Mouse (Mus musculus) heart, embryonic 16.5 days (tissue): ENCODE results near the gene Tesk2. TPM values are rescaled to one million over a fixed set of nuclear protein-coding genes. Genes with fewer than 3 reads are reported as not detected.
"Not testable (repeated sequence)": the region's sequence is repeated elsewhere in the genome, so short reads cannot be mapped to it uniquely, and the experiment has no call there.

Experiments used
- ATAC-seq: fragments of 200-750 bp; cut with Nextera tagmentation; replicated peaks from 2 replicates; pipeline ENCODE4 v1.8.0; 2017; ENCODE audit warnings: moderate number of reproducible peaks; ENCODE audit not compliant: insufficient read depth, low FRiP score; ENCODE audit errors: extremely low read depth
- H3K27ac ChIP-seq: fragments of 300-500 bp; sonication (generic); 2 replicates; pipeline ENCODE4 v1.5.1; 2014; ENCODE audit warnings: mild to moderate bottlenecking, low read length, control low read depth, moderate library complexity
- H3K27me3 ChIP-seq: fragments of 300-500 bp; sonication (generic); 2 replicates; pipeline ENCODE4 v1.6.1; 2014; ENCODE audit warnings: low read length, mixed read lengths; ENCODE audit not compliant: control insufficient read depth, insufficient read depth
- H3K36me3 ChIP-seq: fragments of 300-500 bp; sonication (generic); 2 replicates; pipeline ENCODE4 v1.6.1; 2014; ENCODE audit not compliant: control insufficient read depth, insufficient read depth
- H3K4me1 ChIP-seq: fragments of 300-500 bp; sonication (generic); 2 replicates; pipeline ENCODE4 v1.6.1; 2014; ENCODE audit warnings: low read length, mixed read lengths; ENCODE audit not compliant: control insufficient read depth, insufficient read depth
- H3K4me2 ChIP-seq: fragments of 300-500 bp; sonication (generic); 2 replicates; pipeline ENCODE4 v1.6.1; 2014; ENCODE audit warnings: low read depth, mild to moderate bottlenecking, control low read depth, low read length
- H3K4me3 ChIP-seq: fragments of 300-500 bp; sonication (generic); 2 replicates; pipeline ENCODE4 v1.5.1; 2014; ENCODE audit warnings: mild to moderate bottlenecking, control low read depth, low read length
- H3K9ac ChIP-seq: fragments of 300-500 bp; sonication (generic); 2 replicates; pipeline ENCODE4 v1.6.1; 2014; ENCODE audit warnings: low read length, control low read depth
- H3K9me3 ChIP-seq: fragments of 300-500 bp; sonication (generic); replicated peaks from 2 replicates; pipeline ENCODE4 v1.6.1; 2016; ENCODE audit warnings: low read length; ENCODE audit not compliant: control insufficient read depth
- WGBS: fragments of 180-500 bp; shearing (Covaris S2); extraction: QIAGEN DNeasy Blood & Tissue Kit; methylation state at CpG from one replicate; pipeline ENCODE4 v1.1.7; 2014; 5-methylcytosine and 5-hydroxymethylcytosine counted together
- polyA plus RNA-seq: library from polyadenylated mRNA; unstranded; fragments of >200 nt; fragmentation: Nextera tagmentation; extraction: Ambion mirVana; gene quantifications from 2 replicates; pipeline ENCODE4 v1.2.1, GENCODE M21; 2015

The Tesk2 gene
- 3.3 and 3.6 TPM in 2 replicates for polyA plus RNA-seq

GRCm38 (mm10) chr4:116720343-116721097, at the start of gene Tesk2:
Gene Tesk2 (plus strand): TSS chr4:116720948.
- H3K4me3 ChIP-seq, result peak within 1 kb of the TSS; percentile 99
- H3K4me1 ChIP-seq, result peaks cover 13% of the 10 kb centered on the region
- peak within 1 kb of the TSS; percentile 97 for H3K4me2 ChIP-seq
- no peaks in the 10 kb centered on the region for H3K36me3 ChIP-seq
- no peaks in the 10 kb centered on the region for H3K27me3 ChIP-seq
- peak within 1 kb of the TSS; percentile 91 for H3K27ac ChIP-seq
- WGBS, result under 1% methylated on average over 34 of the region's 34 CpGs
- ATAC-seq, result peak; percentile 97
- peak within 1 kb of the TSS; percentile 94 for H3K9ac ChIP-seq
- no peaks in the 10 kb centered on the region for H3K9me3 ChIP-seq

- 39% methylated on average over 2 of the region's 2 CpGs for WGBS
- Histone ChIP-seq H3K36me3 (no peaks in the 10 kb centered on the region), H3K9me3 (no peaks in the 10 kb centered on the region)
These were observed 48.0 kb upstream of the Tesk2 start for GRCm38 (mm10) chr4:116672785-116673184.

GRCm38 (mm10) chr4:116674761-116675160, 46.0 kb upstream of the Tesk2 start:
- not testable (repeated sequence) for H3K9ac ChIP-seq, ATAC-seq, H3K4me1 ChIP-seq, H3K9me3 ChIP-seq, H3K4me3 ChIP-seq, H3K27me3 ChIP-seq, H3K36me3 ChIP-seq, H3K27ac ChIP-seq, H3K4me2 ChIP-seq
- WGBS, result 93% methylated on average over 6 of the region's 6 CpGs

More at GRCm38 (mm10) chr4:116672785-116673184, 48.0 kb upstream of the Tesk2 start:
- no peak overlapping the region for H3K4me3 ChIP-seq
- no peak overlapping the region for H3K9ac ChIP-seq
- H3K4me1 ChIP-seq, result no peaks in the 10 kb centered on the region
- ATAC-seq, result no peak
- H3K27ac ChIP-seq, result no peak overlapping the region
- H3K4me2 ChIP-seq, result no peak overlapping the region
- no peaks in the 10 kb centered on the region for H3K27me3 ChIP-seq

GRCm38 (mm10) chr4:116676027-116676426, 44.7 kb upstream of the Tesk2 start:
- no peak overlapping the region for H3K9ac ChIP-seq
- H3K4me2 ChIP-seq, result no peak overlapping the region
- H3K4me1 ChIP-seq, result no peaks in the 10 kb centered on the region
- ATAC-seq, result no peak
- no peak overlapping the region for H3K4me3 ChIP-seq
- H3K27me3 ChIP-seq, result no peaks in the 10 kb centered on the region
- H3K36me3 ChIP-seq, result no peaks in the 10 kb centered on the region
- no peak overlapping the region for H3K27ac ChIP-seq
- 72% methylated on average over 3 of the region's 3 CpGs for WGBS
- H3K9me3 ChIP-seq, result no peaks in the 10 kb centered on the region

- no peak overlapping the region for H3K27ac ChIP-seq
- ATAC-seq, result no peak
- H3K27me3 ChIP-seq, result no peaks in the 10 kb centered on the region
- no peak overlapping the region for H3K4me2 ChIP-seq
- H3K36me3 ChIP-seq, result no peaks in the 10 kb centered on the region
- no peaks in the 10 kb centered on the region for H3K4me1 ChIP-seq
- WGBS, result 64% methylated on average over 1 of the region's 1 CpGs
- no peaks in the 10 kb centered on the region for H3K9me3 ChIP-seq
- H3K9ac ChIP-seq, result no peak overlapping the region
- H3K4me3 ChIP-seq, result no peak overlapping the region
These were observed 42.9 kb upstream of the Tesk2 start for GRCm38 (mm10) chr4:116677808-116678207.

GRCm38 (mm10) chr4:116679141-116679540, 41.6 kb upstream of the Tesk2 start:
- Histone ChIP-seq H3K27ac (no peak overlapping the region), H3K36me3 (no peaks in the 10 kb centered on the region), H3K9ac (no peak overlapping the region), H3K4me2 (no peak overlapping the region), H3K27me3 (no peaks in the 10 kb centered on the region), H3K4me3 (no peak overlapping the region), H3K4me1 (no peaks in the 10 kb centered on the region), H3K9me3 (no peaks in the 10 kb centered on the region)
- 54% methylated on average over 5 of the region's 5 CpGs for WGBS
- no peak for ATAC-seq

- ATAC-seq, H3K27ac ChIP-seq, H3K4me1 ChIP-seq, H3K9ac ChIP-seq, H3K27me3 ChIP-seq, H3K4me3 ChIP-seq, H3K36me3 ChIP-seq, H3K4me2 ChIP-seq, H3K9me3 ChIP-seq: not testable (repeated sequence)
- 92% methylated on average over 4 of the region's 4 CpGs for WGBS
These were observed 40.2 kb upstream of the Tesk2 start for GRCm38 (mm10) chr4:116680521-116680920.

- H3K9ac ChIP-seq, result no peak overlapping the region
- H3K36me3 ChIP-seq, result peaks cover 12% of the 10 kb centered on the region
- no peak overlapping the region for H3K4me2 ChIP-seq
- no peaks in the 10 kb centered on the region for H3K27me3 ChIP-seq
- peaks cover 18% of the 10 kb centered on the region for H3K4me1 ChIP-seq
- H3K27ac ChIP-seq, result no peak overlapping the region
- no peak overlapping the region for H3K4me3 ChIP-seq
- ATAC-seq, result no peak
- 64% methylated on average over 4 of the region's 4 CpGs for WGBS
- H3K9me3 ChIP-seq, result no peaks in the 10 kb centered on the region
These were observed 36.8 kb upstream of the Tesk2 start for GRCm38 (mm10) chr4:116683957-116684356.

- peak overlapping the region; percentile 90 for H3K4me2 ChIP-seq
- no peaks in the 10 kb centered on the region for H3K9me3 ChIP-seq
- peaks cover 18% of the 10 kb centered on the region for H3K4me1 ChIP-seq
- WGBS, result 70% methylated on average over 2 of the region's 2 CpGs
- no peak for ATAC-seq
- H3K27ac ChIP-seq, result peak overlapping the region; percentile 98
- H3K4me3 ChIP-seq, result no peak overlapping the region
- peak overlapping the region; percentile 91 for H3K9ac ChIP-seq
- H3K27me3 ChIP-seq, result no peaks in the 10 kb centered on the region
- peaks cover 17% of the 10 kb centered on the region for H3K36me3 ChIP-seq
These were observed 36.1 kb upstream of the Tesk2 start for GRCm38 (mm10) chr4:116684665-116685064.
